In genomic region chr5:151368395-151369190, GRCm38 (mm10) we compare ENCODE assay signal across 1 mouse cellular context.
TF ChIP-seq lines count a peak whose summit lies in the region.

No protein-coding gene starts in this region.

TF ChIP-seq in MEL, 35 proteins besides CTCF, POLR2A, EP300 and RAD21 (continued from another document):
- TF ChIP-seq NRF1 (IDR thresholded peaks at IDR 0.05; ENCODE audit: insufficient read depth, low read depth, low read length, poor library complexity, severe bottlenecking): peak; percentile 81
- TF ChIP-seq TAL1 (IDR thresholded peaks at IDR 0.05; ENCODE audit: low read length): no peak
- peak; percentile 64 for TF ChIP-seq ZC3H11A (IDR thresholded peaks at IDR 0.05; ENCODE audit: low read depth, low read length)
- TF ChIP-seq TBP (IDR thresholded peaks at IDR 0.05; ENCODE audit: low read depth, low read length): peak; percentile 94
- no peak; the same call in 1 of the 2 replicates for TF ChIP-seq BHLHE40 (IDR thresholded peaks at IDR 0.05; ENCODE audit: borderline replicate concordance, low read depth, low read length)
- no peak for TF ChIP-seq CHD1 (IDR thresholded peaks at IDR 0.05; ENCODE audit: low read depth, low read length)
- no peak; the same call in none of the 2 replicates for TF ChIP-seq POLR2AphosphoS2 (IDR thresholded peaks at IDR 0.05; ENCODE audit: low read length)
- TF ChIP-seq ZNF384 (IDR thresholded peaks at IDR 0.05; ENCODE audit: low read depth, low read length): no peak
